Mouse (Mus musculus) myocyte (in vitro differentiated cells): ENCODE results near the gene Cdk1. TPM values are rescaled to one million over a fixed set of nuclear protein-coding genes. Genes with fewer than 3 reads are reported as not detected.

ENCODE experiments used
- H3K27me3 ChIP-seq: one replicate; pipeline ENCODE4 v1.6.1; 2011; ENCODE audit not compliant: control insufficient read depth, insufficient read depth, insufficient read length
- H3K36me3 ChIP-seq: one replicate; pipeline ENCODE4 v1.6.1; 2011; ENCODE audit not compliant: control insufficient read depth, insufficient read depth
- H3K4me2 ChIP-seq: one replicate; pipeline ENCODE4 v1.6.1; 2011; ENCODE audit warnings: low read depth, control low read depth
- H3K4me3 ChIP-seq: one replicate; pipeline ENCODE4 v1.5.1; 2011; ENCODE audit warnings: mild to moderate bottlenecking, control low read depth, moderate library complexity
- H3K79me2 ChIP-seq: one replicate; pipeline ENCODE4 v1.6.1; 2011; ENCODE audit not compliant: control insufficient read depth, insufficient read depth
- H3ac ChIP-seq: one replicate; pipeline ENCODE4 v1.6.1; 2011; ENCODE audit not compliant: control insufficient read depth, insufficient read length
- CEBPB ChIP-seq: IDR thresholded peaks from 2 replicates; pipeline ENCODE4 v1.6.1; 2011; ENCODE audit warnings: mild to moderate bottlenecking, moderate library complexity; ENCODE audit not compliant: poor library complexity, insufficient read depth, severe bottlenecking
- E2F4 ChIP-seq: IDR thresholded peaks from one replicate; pipeline ENCODE4 v1.6.1; 2011; ENCODE audit warnings: mild to moderate bottlenecking, control low read depth, moderate library complexity; ENCODE audit not compliant: insufficient read depth
- MAX ChIP-seq: IDR thresholded peaks from one replicate; pipeline ENCODE4 v1.6.1; 2011; ENCODE audit warnings: low read depth, mild to moderate bottlenecking, control low read depth
- MYOD1 ChIP-seq, 3 experiments: IDR thresholded peaks; one replicate each; pipeline ENCODE4 v1.6.1; 2011; ENCODE audit warnings: control low read depth in 2 of 3, low read depth in 2 of 3, mild to moderate bottlenecking in 2 of 3, moderate library complexity in 1 of 3; ENCODE audit not compliant: insufficient read length in 2 of 3, control insufficient read depth in 1 of 3
- MYOG ChIP-seq, 3 experiments: IDR thresholded peaks; one replicate each; pipeline ENCODE4 v1.6.1; 2011; ENCODE audit warnings: control low read depth in 2 of 3, low read depth in 2 of 3, mild to moderate bottlenecking in 2 of 3; ENCODE audit not compliant: insufficient read length in 2 of 3, control insufficient read depth in 1 of 3, insufficient read depth in 1 of 3
- POLR2A ChIP-seq: IDR thresholded peaks from one replicate; pipeline ENCODE4 v1.6.1; 2011; ENCODE audit warnings: low read depth, mild to moderate bottlenecking, control low read depth, moderate library complexity; ENCODE audit not compliant: insufficient read length
- POLR2AphosphoS2 ChIP-seq: IDR thresholded peaks from one replicate; pipeline ENCODE4 v1.6.1; 2011; ENCODE audit warnings: low read depth, control low read depth; ENCODE audit not compliant: insufficient read length
- REST ChIP-seq: IDR thresholded peaks from one replicate; pipeline ENCODE4 v1.6.1; 2011; ENCODE audit warnings: mild to moderate bottlenecking, control low read depth, moderate library complexity; ENCODE audit not compliant: insufficient read depth, insufficient read length
- SRF ChIP-seq: IDR thresholded peaks from one replicate; pipeline ENCODE4 v1.6.1; 2011; ENCODE audit warnings: low read depth; ENCODE audit not compliant: control insufficient read depth, insufficient read length
- TCF12 ChIP-seq: IDR thresholded peaks from one replicate; pipeline ENCODE4 v1.6.1; 2011; ENCODE audit warnings: mild to moderate bottlenecking, control low read depth; ENCODE audit not compliant: poor library complexity, insufficient read depth, severe bottlenecking
- TCF3 ChIP-seq: IDR thresholded peaks from one replicate; pipeline ENCODE4 v1.6.1; 2011; ENCODE audit warnings: low read depth, control low read depth; ENCODE audit not compliant: insufficient read length
- USF1 ChIP-seq: IDR thresholded peaks from one replicate; pipeline ENCODE4 v1.6.1; 2011; ENCODE audit warnings: low read depth, mild to moderate bottlenecking, control low read depth, moderate library complexity
- polyA plus RNA-seq: library from polyadenylated mRNA; unstranded; fragments of >200 nt; fragmentation: generic; extraction: Trizol; gene quantifications from one replicate; pipeline ENCODE4 v1.2.1, GENCODE M21; 2012; ENCODE audit warnings: missing spikeins

Cdk1 gene
- polyA plus RNA-seq, 1 experiment, result 85.7 TPM

GRCm38 (mm10) chr10:69351071-69351841 is 1.5 kb downstream of the Cdk1 start:
- peak overlapping the region; percentile 88 for H3K4me3 ChIP-seq
- H3K4me2 ChIP-seq, result peak overlapping the region; percentile 91
- no peaks in the 10 kb centered on the region for H3K27me3 ChIP-seq
- H3ac ChIP-seq, result peak overlapping the region; percentile 26
- peak; percentile 38 for TF ChIP-seq POLR2A
- no peak for TF ChIP-seq TCF12
- H3K79me2 ChIP-seq, result peaks cover 64% of the 10 kb centered on the region
- H3K36me3 ChIP-seq, result peaks cover 19% of the 10 kb centered on the region

- no peak for TF ChIP-seq TCF3
- TF ChIP-seq REST, result no peak
- no peak for TF ChIP-seq E2F4
- no peak for TF ChIP-seq CEBPB
- TF ChIP-seq TCF12, result no peak
- no peak for TF ChIP-seq POLR2A
- TF ChIP-seq SRF, result no peak
- no peak for TF ChIP-seq MAX
- no peak for TF ChIP-seq POLR2AphosphoS2
- TF ChIP-seq MYOD1 (IDR thresholded peaks at IDR 0.05; ENCODE audit: control insufficient read depth in 1 of 3, insufficient read length in 2 of 3, low read depth in 2 of 3), result no peak
- no peak for TF ChIP-seq USF1
- TF ChIP-seq MYOG (IDR thresholded peaks at IDR 0.05; ENCODE audit: control insufficient read depth in 1 of 3, insufficient read depth in 1 of 3, insufficient read length in 2 of 3, low read depth in 2 of 3), result no peak
- Histone ChIP-seq H3K4me2 (peak overlapping the region; percentile 50), H3K27me3 (no peaks in the 10 kb centered on the region), H3K79me2 (peaks cover 94% of the 10 kb centered on the region), H3ac (no peak overlapping the region), H3K4me3 (no peak overlapping the region), H3K36me3 (peaks cover 47% of the 10 kb centered on the region)
These were observed 4.5 kb downstream of the Cdk1 start for GRCm38 (mm10) chr10:69348206-69348605.

- Histone ChIP-seq H3ac (no peak overlapping the region), H3K4me2 (no peak overlapping the region), H3K27me3 (no peaks in the 10 kb centered on the region), H3K79me2 (peaks cover 64% of the 10 kb centered on the region), H3K36me3 (peaks cover 62% of the 10 kb centered on the region), H3K4me3 (no peak overlapping the region)
- no peak for TF ChIP-seq SRF
- no peak for TF ChIP-seq CEBPB
- no peak for TF ChIP-seq MAX
- TF ChIP-seq MYOD1 (IDR thresholded peaks at IDR 0.05; ENCODE audit: control insufficient read depth in 1 of 3, insufficient read length in 2 of 3, low read depth in 2 of 3), result no peak
- no peak for TF ChIP-seq TCF12
- TF ChIP-seq USF1, result no peak
- no peak for TF ChIP-seq POLR2A
- no peak for TF ChIP-seq POLR2AphosphoS2
- TF ChIP-seq TCF3, result no peak
- no peak for TF ChIP-seq E2F4
- TF ChIP-seq MYOG (IDR thresholded peaks at IDR 0.05; ENCODE audit: control insufficient read depth in 1 of 3, insufficient read depth in 1 of 3, insufficient read length in 2 of 3, low read depth in 2 of 3), result no peak
- TF ChIP-seq REST, result no peak
These were observed 10.4 kb downstream of the Cdk1 start for GRCm38 (mm10) chr10:69342328-69342727.

DNA sequence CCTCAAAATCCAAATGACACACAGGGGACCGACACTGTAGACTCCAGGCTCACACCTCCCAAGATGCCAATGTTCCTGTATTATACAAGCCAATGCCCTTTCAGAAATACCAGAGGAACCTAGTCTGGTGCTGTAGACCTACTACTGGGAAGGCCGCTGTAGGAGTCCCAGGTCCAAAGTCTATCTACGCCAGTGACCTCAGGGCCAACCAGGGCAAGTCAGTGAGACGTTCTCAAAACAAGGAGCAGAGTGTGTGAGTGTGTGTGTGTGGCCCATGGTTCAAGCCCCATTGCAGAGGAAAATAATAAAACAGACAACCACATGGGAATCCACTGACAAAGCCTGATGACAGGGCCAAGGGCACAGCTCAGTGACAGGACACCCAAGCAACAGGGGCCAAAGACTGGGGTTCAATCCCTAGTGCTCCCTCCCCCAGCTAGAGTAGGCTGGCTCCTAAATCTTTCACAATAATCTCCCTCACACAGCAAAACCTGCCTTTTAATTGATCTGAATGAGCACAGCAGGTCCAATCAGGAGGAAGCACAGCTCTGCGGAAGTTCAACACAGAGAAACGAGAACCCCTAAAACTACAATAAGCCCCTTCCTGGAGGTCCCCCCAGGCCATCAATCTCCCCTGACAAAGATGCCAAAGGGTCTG is 11.0 kb downstream of the Cdk1 start:
- H3K36me3 ChIP-seq, result peaks cover 64% of the 10 kb centered on the region
- no peak overlapping the region for H3K4me2 ChIP-seq
- peaks cover 58% of the 10 kb centered on the region for H3K79me2 ChIP-seq
- no peak overlapping the region for H3K4me3 ChIP-seq
- no peaks in the 10 kb centered on the region for H3K27me3 ChIP-seq
- no peak for TF ChIP-seq POLR2AphosphoS2
- TF ChIP-seq MAX, result no peak
- TF ChIP-seq REST, result no peak
- TF ChIP-seq MYOG (IDR thresholded peaks at IDR 0.05; ENCODE audit: control insufficient read depth in 1 of 3, insufficient read depth in 1 of 3, insufficient read length in 2 of 3, low read depth in 2 of 3), result no peak
- no peak for TF ChIP-seq TCF12
- TF ChIP-seq SRF, result no peak
- no peak for TF ChIP-seq MYOD1 (IDR thresholded peaks at IDR 0.05; ENCODE audit: control insufficient read depth in 1 of 3, insufficient read length in 2 of 3, low read depth in 2 of 3)
- no peak for TF ChIP-seq POLR2A
- TF ChIP-seq TCF3, result no peak
- no peak for TF ChIP-seq CEBPB
- TF ChIP-seq E2F4, result no peak
- TF ChIP-seq USF1, result no peak
- no peak overlapping the region for H3ac ChIP-seq

GRCm38 (mm10) chr10:69340001-69340400 is 12.7 kb downstream of the Cdk1 start:
- Histone ChIP-seq H3K4me2 (no peak overlapping the region), H3K36me3 (peaks cover 59% of the 10 kb centered on the region), H3K27me3 (no peaks in the 10 kb centered on the region), H3K79me2 (peaks cover 41% of the 10 kb centered on the region), H3ac (no peak overlapping the region), H3K4me3 (no peak overlapping the region)
- TF ChIP-seq POLR2A, result peak; percentile 24
- no peak for TF ChIP-seq TCF12
